Mouse (Mus musculus) MEL (cell line): ENCODE data around the gene Limk2.

ENCODE experiments used
- BHLHE40 ChIP-seq: IDR thresholded peaks from 2 replicates; pipeline ENCODE4 v1.6.1; 2012; ENCODE audit warnings: low read depth, mild to moderate bottlenecking, inconsistent platforms, low read length, improper control_type of control experiment, borderline replicate concordance
- CHD1 ChIP-seq: IDR thresholded peaks from 2 replicates; pipeline ENCODE4 v1.6.1; 2012; ENCODE audit warnings: low read depth, mild to moderate bottlenecking, inconsistent platforms, low read length, improper control_type of control experiment
- CHD2 ChIP-seq: IDR thresholded peaks from 2 replicates; pipeline ENCODE4 v1.6.1; 2011; ENCODE audit warnings: low read length, improper control_type of control experiment
- CTCF ChIP-seq, 3 experiments: IDR thresholded peaks in 2 of 3; conservative IDR thresholded peaks in 1 of 3; 2 replicates each; pipeline ENCODE4 v1.5.1; 2011 to 2012; ENCODE audit warnings: low read length in 3 of 3, low read depth in 2 of 3, mild to moderate bottlenecking in 2 of 3, improper control_type of control experiment in 1 of 3, inconsistent platforms in 1 of 3, mixed read lengths in 1 of 3, moderate library complexity in 1 of 3; ENCODE audit not compliant: control insufficient read depth in 1 of 3, insufficient read depth in 1 of 3, poor library complexity in 1 of 3, severe bottlenecking in 1 of 3
- EP300 ChIP-seq, 2 experiments: IDR thresholded peaks; 2 replicates each; pipeline ENCODE4 v1.6.1; 2011; ENCODE audit warnings: improper control_type of control experiment in 2 of 2, low read length in 2 of 2, low read depth in 1 of 2, mild to moderate bottlenecking in 1 of 2
- KAT2A ChIP-seq: conservative IDR thresholded peaks from 2 replicates; pipeline ENCODE4 v1.6.1; 2012; ENCODE audit warnings: low read depth, low read length, improper control_type of control experiment, inconsistent platforms
- MAX ChIP-seq: IDR thresholded peaks from 2 replicates; pipeline ENCODE4 v1.6.1; 2011; ENCODE audit warnings: low read length, improper control_type of control experiment
- MAZ ChIP-seq: IDR thresholded peaks from 2 replicates; pipeline ENCODE4 v1.6.1; 2012; ENCODE audit warnings: low read depth, mild to moderate bottlenecking, inconsistent platforms, low read length, improper control_type of control experiment
- MXI1 ChIP-seq: IDR thresholded peaks from 2 replicates; pipeline ENCODE4 v1.6.1; 2011; ENCODE audit warnings: mild to moderate bottlenecking, low read depth, low read length, improper control_type of control experiment
- MYC ChIP-seq: IDR thresholded peaks from 2 replicates; pipeline ENCODE4 v1.6.1; 2011; ENCODE audit warnings: low read depth, mild to moderate bottlenecking, low read length, improper control_type of control experiment, moderate library complexity
- POLR2AphosphoS2 ChIP-seq: IDR thresholded peaks from 2 replicates; pipeline ENCODE4 v1.6.1; 2011; ENCODE audit warnings: low read length, improper control_type of control experiment
- USF2 ChIP-seq, 2 experiments: IDR thresholded peaks; 2 replicates each; pipeline ENCODE4 v1.6.1; 2011 to 2012; ENCODE audit warnings: improper control_type of control experiment in 2 of 2, low read length in 2 of 2, borderline replicate concordance in 1 of 2, inconsistent platforms in 1 of 2, low read depth in 1 of 2, mild to moderate bottlenecking in 1 of 2; ENCODE audit not compliant: insufficient read depth in 1 of 2
- ZKSCAN1 ChIP-seq: IDR thresholded peaks from 2 replicates; pipeline ENCODE4 v1.6.1; 2012; ENCODE audit warnings: low read depth, mild to moderate bottlenecking, inconsistent platforms, low read length, improper control_type of control experiment, moderate library complexity

- TF ChIP-seq EP300 (IDR thresholded peaks at IDR 0.05; ENCODE audit: low read depth in 1 of 2, low read length in 2 of 2), result no peak
- TF ChIP-seq KAT2A, result no peak
- no peak for TF ChIP-seq CHD2
- TF ChIP-seq MAX, result no peak
- TF ChIP-seq BHLHE40, result no peak
- no peak for TF ChIP-seq CTCF (IDR thresholded peaks at IDR 0.05 in 2 of 3, conservative IDR thresholded peaks at IDR 0.05 in 1 of 3; ENCODE audit: control insufficient read depth in 1 of 3, insufficient read depth in 1 of 3, low read depth in 2 of 3, low read length in 3 of 3, poor library complexity in 1 of 3, severe bottlenecking in 1 of 3)
- TF ChIP-seq MAZ, result no peak
- no peak for TF ChIP-seq POLR2AphosphoS2
- TF ChIP-seq MYC, result no peak
- TF ChIP-seq CHD1, result no peak
- no peak for TF ChIP-seq MXI1
- TF ChIP-seq USF2 (IDR thresholded peaks at IDR 0.05; ENCODE audit: borderline replicate concordance in 1 of 2, insufficient read depth in 1 of 2, low read depth in 1 of 2, low read length in 2 of 2), result no peak
- TF ChIP-seq ZKSCAN1, result no peak
These were observed 61.2 kb downstream of the Limk2 start for GRCm38 (mm10) chr11:3347835-3348195.
